Mouse (Mus musculus) liver, embryonic 12.5 days (tissue): Measurements from ENCODE around the gene Ccdc155. TPM values are rescaled to one million over a fixed set of nuclear protein-coding genes. Genes with fewer than 3 reads are reported as not detected.
"Not testable (repeated sequence)": the region's sequence is repeated elsewhere in the genome, so short reads cannot be mapped to it uniquely, and the experiment has no call there.

Source experiments
- ATAC-seq: fragments of 200-750 bp; cut with Nextera tagmentation; 2 replicates; pipeline ENCODE4 v1.8.0; 2017; ENCODE audit warnings: moderate number of reproducible peaks, mild to moderate bottlenecking, moderate library complexity
- H3K27ac ChIP-seq: fragments of 300-500 bp; sonication (generic); 2 replicates; pipeline ENCODE4 v1.5.1; 2016; ENCODE audit warnings: mild to moderate bottlenecking
- H3K27me3 ChIP-seq: fragments of 300-500 bp; sonication (generic); replicated peaks from 2 replicates; pipeline ENCODE4 v1.6.1; 2016; ENCODE audit warnings: mild to moderate bottlenecking, moderate library complexity
- H3K36me3 ChIP-seq: fragments of 300-500 bp; sonication (generic); 2 replicates; pipeline ENCODE4 v1.6.1; 2016; ENCODE audit warnings: mild to moderate bottlenecking, moderate library complexity
- H3K4me1 ChIP-seq: fragments of 300-500 bp; sonication (generic); 2 replicates; pipeline ENCODE4 v1.6.1; 2016
- H3K4me2 ChIP-seq: fragments of 300-500 bp; sonication (generic); 2 replicates; pipeline ENCODE4 v1.6.1; 2016; ENCODE audit warnings: mild to moderate bottlenecking, moderate library complexity
- H3K4me3 ChIP-seq: fragments of 300-500 bp; sonication (generic); 2 replicates; pipeline ENCODE4 v1.5.1; 2016; ENCODE audit warnings: mild to moderate bottlenecking, moderate library complexity
- H3K9ac ChIP-seq: fragments of 300-500 bp; sonication (generic); 2 replicates; pipeline ENCODE4 v1.6.1; 2016; ENCODE audit warnings: mild to moderate bottlenecking, moderate library complexity
- H3K9me3 ChIP-seq: fragments of 300-500 bp; sonication (generic); replicated peaks from 2 replicates; pipeline ENCODE4 v1.6.1; 2016; ENCODE audit warnings: mild to moderate bottlenecking, moderate library complexity
- WGBS: fragments of 180-500 bp; shearing (Covaris S2); methylation state at CpG from one replicate; pipeline ENCODE4 v1.1.7; 2016; ENCODE audit not compliant: insufficient replicate concordance; 5-methylcytosine and 5-hydroxymethylcytosine counted together
- polyA plus RNA-seq: library from polyadenylated mRNA; unstranded; fragments of >200 nt; fragmentation: Nextera tagmentation; extraction: Ambion mirVana; gene quantifications from 2 replicates; pipeline ENCODE4 v1.2.1, GENCODE M21; 2016

Ccdc155 gene
- polyA plus RNA-seq, 1 experiment from 2014 or later, result 0.07 TPM

- H3K9me3 ChIP-seq, result no peaks in the 10 kb centered on the region
- H3K36me3 ChIP-seq, result peaks cover 28% of the 10 kb centered on the region; the same call in 1 of the 2 replicates
- H3K4me3 ChIP-seq, result no peak overlapping the region
- H3K4me2 ChIP-seq, result no peak overlapping the region
- 84% methylated on average over 6 of the region's 6 CpGs for WGBS
- peaks cover 18% of the 10 kb centered on the region for H3K27me3 ChIP-seq
- no peak overlapping the region for H3K27ac ChIP-seq
- peaks cover 37% of the 10 kb centered on the region for H3K4me1 ChIP-seq
- ATAC-seq, result no peak
- H3K9ac ChIP-seq, result no peak overlapping the region
These were observed 45.7 kb downstream of the Ccdc155 start for GRCm38 (mm10) chr7:45158991-45159390.

- no peaks in the 10 kb centered on the region for H3K9me3 ChIP-seq
- WGBS, result 83% methylated on average over 14 of the region's 14 CpGs
- ATAC-seq, result no peak
These were observed 47.2 kb downstream of the Ccdc155 start for GRCm38 (mm10) chr7:45157459-45157858.

GRCm38 (mm10) chr7:45156206-45156605 lies 48.5 kb downstream of the Ccdc155 start:
- H3K4me2 ChIP-seq, result no peak overlapping the region
- no peaks in the 10 kb centered on the region for H3K27me3 ChIP-seq
- ATAC-seq, result no peak
- H3K9me3 ChIP-seq, result no peaks in the 10 kb centered on the region
- no peak overlapping the region for H3K4me3 ChIP-seq
- peaks cover 27% of the 10 kb centered on the region for H3K4me1 ChIP-seq
- 89% methylated on average over 15 of the region's 15 CpGs for WGBS
- no peak overlapping the region for H3K9ac ChIP-seq
- H3K27ac ChIP-seq, result no peak overlapping the region
- H3K36me3 ChIP-seq, result peaks cover 28% of the 10 kb centered on the region; the same call in 1 of the 2 replicates

More at GRCm38 (mm10) chr7:45157459-45157858, 47.2 kb downstream of the Ccdc155 start:
- Histone ChIP-seq H3K4me3 (no peak overlapping the region), H3K4me1 (peaks cover 34% of the 10 kb centered on the region), H3K27me3 (peaks cover 3% of the 10 kb centered on the region), H3K36me3 (peaks cover 28% of the 10 kb centered on the region; the same call in 1 of the 2 replicates), H3K9ac (no peak overlapping the region), H3K27ac (no peak overlapping the region), H3K4me2 (no peak overlapping the region)

GRCm38 (mm10) chr7:45155590-45155989 lies 49.1 kb downstream of the Ccdc155 start:
- Histone ChIP-seq H3K36me3 (peaks cover 28% of the 10 kb centered on the region; the same call in 1 of the 2 replicates), H3K9me3 (no peaks in the 10 kb centered on the region), H3K4me1 (peaks cover 32% of the 10 kb centered on the region), H3K4me3 (no peak overlapping the region), H3K4me2 (no peak overlapping the region), H3K9ac (no peak overlapping the region), H3K27ac (peak overlapping the region; percentile 92; the same call in 1 of the 2 replicates), H3K27me3 (no peaks in the 10 kb centered on the region)
- WGBS, result 77% methylated on average over 9 of the region's 9 CpGs
- no peak for ATAC-seq

DNA sequence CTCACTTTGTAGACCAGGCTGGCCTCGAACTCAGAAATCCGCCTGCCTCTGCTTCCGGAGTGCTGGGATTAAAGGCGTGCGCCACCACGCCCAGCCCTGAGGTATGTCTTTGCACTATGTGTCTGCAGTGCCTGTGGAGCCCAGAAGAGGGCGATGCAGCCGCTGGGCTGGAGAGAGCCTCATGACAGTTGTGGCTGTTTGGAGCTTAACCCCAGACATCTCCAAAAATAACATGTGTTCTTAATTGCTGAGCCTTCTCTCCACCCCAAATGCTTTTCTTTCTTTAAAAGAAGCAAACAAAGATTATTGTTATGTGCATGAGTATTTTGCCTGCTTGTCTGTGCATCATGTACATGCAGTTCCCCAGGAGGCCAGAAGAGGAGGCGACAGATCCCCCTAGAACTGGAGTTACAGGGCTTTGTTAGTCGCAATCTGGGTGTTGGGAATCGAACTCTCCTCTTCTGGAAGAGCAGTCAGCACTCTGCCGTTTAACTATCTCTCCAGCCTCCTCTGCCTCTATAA lies 49.6 kb downstream of the Ccdc155 start:
- no peaks in the 10 kb centered on the region for H3K9me3 ChIP-seq
- no peaks in the 10 kb centered on the region for H3K27me3 ChIP-seq
- peaks cover 37% of the 10 kb centered on the region for H3K4me1 ChIP-seq
- WGBS, result 62% methylated on average over 12 of the region's 12 CpGs
- peak; percentile 4; the same call in 1 of the 2 replicates for ATAC-seq
- H3K27ac ChIP-seq, result peak overlapping the region; percentile 92
- H3K4me2 ChIP-seq, result peak overlapping the region; percentile 76
- peak overlapping the region; percentile 82; the same call in 1 of the 2 replicates for H3K9ac ChIP-seq
- H3K36me3 ChIP-seq, result peaks cover 28% of the 10 kb centered on the region; the same call in 1 of the 2 replicates
- H3K4me3 ChIP-seq, result peak overlapping the region; percentile 73

GRCm38 (mm10) chr7:45154096-45154992 lies 50.3 kb downstream of the Ccdc155 start, which contains the start of the genes Pih1d1 and Aldh16a1:
Pih1d1 (plus strand) TSS chr7:45154303.
Aldh16a1 (minus strand) TSS chr7:45154584.
- Histone ChIP-seq H3K4me3 (peak within 1 kb of the TSS; percentile 73), H3K9me3 (no peaks in the 10 kb centered on the region), H3K4me2 (peak within 1 kb of the TSS; percentile 76), H3K4me1 (peaks cover 41% of the 10 kb centered on the region), H3K36me3 (peaks cover 29% of the 10 kb centered on the region; the same call in 1 of the 2 replicates), H3K27me3 (no peaks in the 10 kb centered on the region), H3K9ac (peak within 1 kb of the TSS; percentile 82), H3K27ac (peak within 1 kb of the TSS; percentile 92)
- ATAC-seq, result peak; percentile 94
- WGBS, result 3% methylated on average over 68 of the region's 69 CpGs

DNA sequence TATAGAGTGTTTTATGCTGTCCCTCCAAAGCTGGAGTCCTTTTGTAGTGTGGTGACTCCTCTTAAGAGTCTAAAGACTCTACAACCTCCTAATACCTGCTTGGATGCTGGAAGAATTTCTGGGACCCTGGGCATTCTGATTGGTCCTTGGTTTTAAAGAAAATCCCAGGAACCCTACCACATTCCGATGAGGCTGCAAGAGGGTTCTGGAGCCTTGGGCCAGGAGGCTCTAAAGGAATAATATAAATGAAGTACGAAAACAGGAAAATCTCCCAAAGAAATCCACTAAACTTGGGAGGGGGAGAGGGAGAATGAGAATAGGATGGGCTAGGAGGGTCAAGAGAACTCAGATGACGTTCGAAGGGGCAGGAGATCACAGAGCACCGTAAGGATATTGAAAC lies 51.1 kb downstream of the Ccdc155 start:
- ATAC-seq, result no peak
- H3K27ac ChIP-seq, result peak overlapping the region; percentile 92

GRCm38 (mm10) chr7:45153052-45153451 lies 51.6 kb downstream of the Ccdc155 start:
- not testable (repeated sequence) for H3K9me3 ChIP-seq, H3K27me3 ChIP-seq, ATAC-seq
- Histone ChIP-seq H3K9ac (peak overlapping the region; percentile 82; the same call in 1 of the 2 replicates), H3K4me3 (peak overlapping the region; percentile 73; the same call in 1 of the 2 replicates), H3K4me2 (peak overlapping the region; percentile 76), H3K36me3 (peaks cover 26% of the 10 kb centered on the region), H3K27ac (peak overlapping the region; percentile 92; the same call in 1 of the 2 replicates), H3K4me1 (peaks cover 47% of the 10 kb centered on the region)
- WGBS, result 76% methylated on average over 2 of the region's 2 CpGs

More for the DNA sequence above, 51.1 kb downstream of the Ccdc155 start:
- H3K27me3 ChIP-seq, result no peaks in the 10 kb centered on the region
- H3K36me3 ChIP-seq, result peaks cover 27% of the 10 kb centered on the region; the same call in 1 of the 2 replicates
- peak overlapping the region; percentile 73 for H3K4me3 ChIP-seq
- no peaks in the 10 kb centered on the region for H3K9me3 ChIP-seq
- H3K4me1 ChIP-seq, result peaks cover 42% of the 10 kb centered on the region
- 3% methylated on average over 5 of the region's 5 CpGs for WGBS
- peak overlapping the region; percentile 76 for H3K4me2 ChIP-seq
- peak overlapping the region; percentile 82 for H3K9ac ChIP-seq

- WGBS, result 66% methylated on average over 11 of the region's 11 CpGs
- Histone ChIP-seq H3K4me2 (no peak overlapping the region), H3K27me3 (no peaks in the 10 kb centered on the region), H3K9ac (no peak overlapping the region), H3K4me3 (no peak overlapping the region), H3K27ac (no peak overlapping the region), H3K4me1 (peaks cover 54% of the 10 kb centered on the region), H3K36me3 (peaks cover 30% of the 10 kb centered on the region), H3K9me3 (no peaks in the 10 kb centered on the region)
- ATAC-seq, result no peak
These were observed 53.4 kb downstream of the Ccdc155 start for GRCm38 (mm10) chr7:45151303-45151702.

DNA sequence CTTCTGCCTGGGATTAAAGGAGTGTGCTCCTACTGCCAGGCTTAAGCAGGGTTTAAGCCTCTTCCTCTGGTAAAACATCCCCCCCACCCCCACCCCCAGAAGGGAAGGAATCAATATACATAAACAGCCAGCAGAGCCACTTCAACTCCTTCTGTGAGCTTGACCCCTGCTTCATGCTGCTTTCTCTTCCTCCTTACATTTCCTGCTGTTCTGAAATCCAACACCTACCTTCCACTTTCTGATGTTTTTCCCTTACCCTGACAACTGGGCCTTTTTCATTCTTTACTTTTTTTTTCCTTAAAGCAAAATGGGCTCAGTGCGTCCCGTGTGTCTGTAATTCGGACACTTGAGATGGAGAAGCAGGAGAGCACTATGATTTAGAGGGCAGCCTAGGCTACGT lies 54.4 kb downstream of the Ccdc155 start:
- no peak for ATAC-seq
- Histone ChIP-seq H3K36me3 (peaks cover 36% of the 10 kb centered on the region), H3K4me1 (peaks cover 48% of the 10 kb centered on the region), H3K4me3 (no peak overlapping the region), H3K27ac (no peak overlapping the region), H3K9me3 (no peaks in the 10 kb centered on the region), H3K4me2 (no peak overlapping the region), H3K27me3 (no peaks in the 10 kb centered on the region), H3K9ac (no peak overlapping the region)
- 73% methylated on average over 4 of the region's 4 CpGs for WGBS

GRCm38 (mm10) chr7:45149545-45149944 lies 55.1 kb downstream of the Ccdc155 start:
- no peak for ATAC-seq
- Histone ChIP-seq H3K4me3 (no peak overlapping the region), H3K27ac (no peak overlapping the region), H3K9ac (no peak overlapping the region), H3K9me3 (no peaks in the 10 kb centered on the region), H3K27me3 (no peaks in the 10 kb centered on the region), H3K4me2 (no peak overlapping the region), H3K4me1 (peaks cover 41% of the 10 kb centered on the region), H3K36me3 (peaks cover 43% of the 10 kb centered on the region)
- WGBS, result 78% methylated on average over 6 of the region's 6 CpGs
